Mouse (Mus musculus): ENCODE data around the gene Pprc1. TPM values are rescaled to one million over a fixed set of nuclear protein-coding genes. Genes with fewer than 3 reads are reported as not detected.
A peak's percentile ranks its signal among the peaks of the same experiment; 100 is the strongest.

The Pprc1 gene
- 28.5 and 30.8 TPM in 2 replicates for polyA plus RNA-seq (2016; fragmentation: Nextera tagmentation; extraction: Ambion mirVana)

DNA sequence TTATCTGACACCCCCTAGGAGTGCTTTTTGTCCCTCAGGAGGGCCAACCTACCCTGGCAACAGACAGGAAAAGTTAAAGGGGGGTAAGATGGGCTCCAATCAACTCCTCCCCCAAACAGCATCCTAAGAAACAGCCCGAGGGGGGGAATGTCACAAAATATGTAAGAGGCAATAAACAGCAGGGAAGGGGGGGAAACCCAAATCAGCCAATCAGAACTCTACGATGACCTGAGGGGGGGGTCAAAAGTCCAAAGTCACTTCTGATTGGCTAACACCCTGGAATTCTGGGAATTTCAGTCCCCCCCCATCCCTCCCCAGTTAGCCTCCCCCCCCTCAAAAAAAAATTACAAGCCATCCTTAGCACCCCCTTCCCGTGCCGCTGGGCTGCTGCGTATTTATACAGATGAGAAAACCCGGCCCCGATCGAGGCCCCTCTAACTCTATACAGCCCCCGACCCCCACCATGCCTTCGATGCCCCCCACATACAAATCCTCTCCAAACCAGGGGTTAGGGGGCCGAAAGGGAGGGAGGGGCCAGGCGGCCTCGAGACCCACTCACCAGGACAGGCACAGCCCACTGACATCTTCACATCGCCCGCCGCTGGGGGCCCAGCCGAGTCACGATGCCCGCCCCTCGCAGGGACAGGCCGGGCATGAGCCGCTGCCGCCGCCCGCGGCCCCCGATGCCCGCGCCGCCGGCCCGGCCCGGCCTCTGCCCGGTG lies at the start of gene Pprc1:
Gene Pprc1, plus strand, starts transcription at position 616 of the 722 bp plus-strand sequence.
- Histone ChIP-seq H3K4me1 (peaks cover 56% of the 10 kb centered on the region), H3K4me2 (replicated peaks) (peak within 1 kb of the TSS; percentile 84), H3K4me3 (peak within 1 kb of the TSS; percentile 90), H3K27ac (peak within 1 kb of the TSS; percentile 99), H3K27me3 (no peaks in the 10 kb centered on the region), H3K36me3 (no peaks in the 10 kb centered on the region), H3K9me3 (replicated peaks) (no peaks in the 10 kb centered on the region), H3K9ac (peak within 1 kb of the TSS; percentile 99)
- WGBS: 0% methylated on average over 33 of the region's 34 CpGs
- no peak for ATAC-seq (ENCODE audit: low FRiP score)

DNA sequence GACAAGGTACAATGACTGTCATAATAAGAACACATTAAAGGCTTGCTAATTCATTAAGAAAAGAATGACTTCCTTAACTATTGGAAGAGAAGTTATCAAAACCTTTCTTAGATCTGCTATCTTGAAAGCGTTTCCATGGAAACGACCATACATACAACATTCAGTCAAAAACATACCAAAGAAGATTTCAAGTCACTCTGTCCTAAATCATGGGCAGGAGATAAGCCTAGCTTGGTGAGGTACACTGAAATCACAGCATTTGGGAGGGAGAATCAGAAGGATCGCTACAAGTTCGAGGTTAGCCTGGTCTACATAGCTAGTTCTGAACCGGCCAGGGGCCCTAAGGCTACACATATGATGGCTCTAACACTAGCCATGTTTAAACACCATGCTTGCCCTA lies 47.3 kb upstream of the Pprc1 start:
- WGBS: 70% methylated on average over 5 of the region's 5 CpGs
- Histone ChIP-seq H3K4me3 (peak overlapping the region; percentile 88), H3K4me2 (replicated peaks) (peak overlapping the region; percentile 73), H3K9me3 (replicated peaks) (peaks cover 11% of the 10 kb centered on the region; the same call in 1 of the 2 replicates), H3K9ac (peak overlapping the region; percentile 80; the same call in 1 of the 2 replicates), H3K4me1 (peaks cover 3% of the 10 kb centered on the region; the same call in 1 of the 2 replicates), H3K27me3 (peaks cover 4% of the 10 kb centered on the region; the same call in 1 of the 2 replicates), H3K27ac (peak overlapping the region; percentile 96; the same call in 1 of the 2 replicates), H3K36me3 (peaks cover 4% of the 10 kb centered on the region; the same call in 1 of the 2 replicates)
- no peak for ATAC-seq (ENCODE audit: low FRiP score)

DNA sequence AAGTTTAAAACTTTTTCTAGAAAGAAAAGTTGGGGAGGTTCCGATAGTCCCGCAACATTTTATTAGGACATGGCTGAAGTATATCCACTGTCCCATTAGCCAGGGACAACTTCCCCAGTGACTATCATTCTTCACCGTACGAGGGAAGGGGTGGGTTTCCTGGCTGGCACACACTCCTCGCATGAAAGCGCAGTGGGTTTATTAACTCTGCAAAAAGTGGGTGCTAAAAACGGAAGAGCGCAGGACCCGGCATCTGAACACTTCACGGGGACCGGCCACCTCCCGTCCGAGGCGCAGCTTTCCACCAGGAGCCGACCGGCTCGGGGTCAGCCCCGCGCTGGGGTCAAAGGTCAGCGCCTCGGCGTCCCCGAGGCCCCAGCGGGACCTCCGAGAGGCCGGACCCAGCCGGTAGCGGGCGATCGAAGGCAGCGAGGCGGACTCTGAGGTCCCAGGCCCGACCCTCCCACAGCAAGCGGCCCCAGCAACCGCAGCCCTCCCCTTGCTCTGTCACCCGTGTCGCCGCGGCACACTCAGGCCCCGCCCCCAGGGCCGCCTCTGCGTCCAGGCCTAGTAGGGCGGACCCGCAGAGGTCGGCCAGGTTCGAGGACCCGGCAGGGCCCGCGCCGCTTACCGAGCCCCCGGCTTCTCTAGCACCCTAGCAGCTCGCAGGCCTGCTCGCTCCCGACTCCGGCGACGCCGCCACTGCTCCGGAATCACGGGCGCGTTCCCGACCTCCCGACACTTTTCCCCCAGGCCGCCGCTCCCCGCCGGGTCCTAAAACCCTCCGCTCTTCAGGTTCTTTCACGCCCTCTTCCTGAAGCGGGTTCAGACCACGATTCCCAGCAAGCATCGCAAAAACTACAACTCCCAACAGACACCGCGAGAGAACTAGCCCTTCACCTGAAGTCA lies 46.6 kb upstream of the Pprc1 start, which contains the start of gene Armh3:
Gene Armh3, minus strand, starts transcription at position 704 of the 909 bp plus-strand sequence.
- WGBS: 2% methylated on average over 67 of the region's 76 CpGs
- Histone ChIP-seq H3K9ac (peak within 1 kb of the TSS; percentile 80), H3K4me3 (peak within 1 kb of the TSS; percentile 88), H3K27me3 (peaks cover 6% of the 10 kb centered on the region), H3K27ac (peak within 1 kb of the TSS; percentile 96), H3K4me1 (peaks cover 5% of the 10 kb centered on the region), H3K4me2 (replicated peaks) (peak within 1 kb of the TSS; percentile 73), H3K9me3 (replicated peaks) (peaks cover 11% of the 10 kb centered on the region; the same call in 1 of the 2 replicates), H3K36me3 (peaks cover 4% of the 10 kb centered on the region; the same call in 1 of the 2 replicates)
- ATAC-seq (ENCODE audit: low FRiP score): peak; percentile 94

DNA sequence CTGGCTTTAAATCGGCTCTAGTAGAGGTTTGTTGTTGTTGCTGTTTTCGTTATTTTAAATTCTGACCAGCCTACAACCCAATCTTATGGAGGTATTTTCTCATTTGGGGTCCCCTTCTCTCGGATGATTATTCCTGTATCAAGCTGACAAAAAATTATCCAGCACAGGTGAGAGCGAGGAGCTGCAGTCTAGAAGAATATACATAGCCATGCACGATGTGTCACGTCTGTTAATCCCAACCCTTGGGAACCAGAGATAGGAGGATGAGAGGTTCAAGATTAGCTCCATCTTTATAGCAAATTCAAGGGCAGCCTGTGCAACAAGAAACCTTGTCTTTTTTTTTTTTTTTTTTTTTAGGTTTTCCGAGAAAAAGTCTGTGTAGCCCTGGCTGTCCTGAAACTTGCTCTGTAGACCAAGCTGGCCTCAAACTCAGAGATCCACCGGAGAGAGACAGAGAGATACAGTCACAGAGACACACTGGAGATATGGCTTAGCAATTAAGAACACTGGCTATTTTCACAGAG lies 45.9 kb upstream of the Pprc1 start:
- peaks cover 11% of the 10 kb centered on the region; the same call in 1 of the 2 replicates for H3K9me3 ChIP-seq (replicated peaks)
- H3K27ac ChIP-seq: peak overlapping the region; percentile 96; the same call in 1 of the 2 replicates
- no peak; the same call in 1 of the 2 replicates for ATAC-seq (ENCODE audit: low FRiP score)
- H3K9ac ChIP-seq: no peak overlapping the region; the same call in 1 of the 2 replicates
- H3K4me1 ChIP-seq: peaks cover 12% of the 10 kb centered on the region
- WGBS: 15% methylated on average over 8 of the region's 8 CpGs
- H3K27me3 ChIP-seq: peaks cover 12% of the 10 kb centered on the region
- H3K4me2 ChIP-seq (replicated peaks): peak overlapping the region; percentile 73
- H3K4me3 ChIP-seq: peak overlapping the region; percentile 88
- peaks cover 4% of the 10 kb centered on the region; the same call in 1 of the 2 replicates for H3K36me3 ChIP-seq

DNA sequence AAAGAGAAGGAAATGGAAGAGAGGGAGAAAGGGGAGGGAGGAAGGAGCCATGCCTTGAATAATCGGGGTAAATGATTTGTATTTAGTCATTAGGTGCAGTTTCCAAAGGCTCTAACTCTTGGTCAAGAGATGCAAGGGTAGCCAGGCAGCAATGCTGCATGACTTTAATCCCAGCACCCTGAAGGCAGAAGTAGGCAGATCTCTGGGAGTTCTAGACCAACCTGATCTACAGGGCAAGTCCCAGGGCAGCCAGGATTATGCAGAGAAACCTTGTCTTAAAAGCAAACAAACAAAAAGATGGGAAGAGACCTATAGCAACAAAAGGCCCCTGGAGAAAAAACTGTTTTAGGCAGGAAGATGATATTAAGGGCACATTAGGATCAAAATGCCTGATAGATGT lies 45.3 kb upstream of the Pprc1 start:
- no peak for ATAC-seq (ENCODE audit: low FRiP score)
- WGBS: 65% methylated on average over 1 of the region's 1 CpGs
- Histone ChIP-seq H3K4me1 (peaks cover 18% of the 10 kb centered on the region), H3K27me3 (peaks cover 18% of the 10 kb centered on the region), H3K36me3 (peaks cover 4% of the 10 kb centered on the region; the same call in 1 of the 2 replicates), H3K9ac (no peak overlapping the region), H3K4me2 (replicated peaks) (no peak overlapping the region), H3K9me3 (replicated peaks) (peaks cover 6% of the 10 kb centered on the region; the same call in 1 of the 2 replicates), H3K27ac (no peak overlapping the region), H3K4me3 (no peak overlapping the region)

GRCm38 (mm10) chr19:46002279-46002678 lies 42.4 kb upstream of the Pprc1 start:
- no peak overlapping the region for H3K4me3 ChIP-seq
- peaks cover 21% of the 10 kb centered on the region for H3K27me3 ChIP-seq
- no peak overlapping the region for H3K27ac ChIP-seq
- no peaks in the 10 kb centered on the region for H3K9me3 ChIP-seq (replicated peaks)
- H3K36me3 ChIP-seq: no peaks in the 10 kb centered on the region
- ATAC-seq (ENCODE audit: low FRiP score): no peak
- H3K4me1 ChIP-seq: peaks cover 23% of the 10 kb centered on the region
- H3K9ac ChIP-seq: no peak overlapping the region
- 85% methylated on average over 9 of the region's 9 CpGs for WGBS
- H3K4me2 ChIP-seq (replicated peaks): no peak overlapping the region

GRCm38 (mm10) chr19:46003371-46004226 lies 41.1 kb upstream of the Pprc1 start, which contains the start of gene Hps6:
Gene Hps6 (plus strand): TSS chr19:46003508.
- Histone ChIP-seq H3K36me3 (no peaks in the 10 kb centered on the region), H3K27me3 (peaks cover 21% of the 10 kb centered on the region), H3K4me1 (peaks cover 19% of the 10 kb centered on the region), H3K4me2 (replicated peaks) (peak within 1 kb of the TSS; percentile 99), H3K4me3 (peak within 1 kb of the TSS; percentile 54), H3K27ac (no peak within 1 kb of the TSS), H3K9me3 (replicated peaks) (no peaks in the 10 kb centered on the region), H3K9ac (peak within 1 kb of the TSS; percentile 75)
- 2% methylated on average over 70 of the region's 70 CpGs for WGBS
- peak; percentile 63 for ATAC-seq (ENCODE audit: low FRiP score)

DNA sequence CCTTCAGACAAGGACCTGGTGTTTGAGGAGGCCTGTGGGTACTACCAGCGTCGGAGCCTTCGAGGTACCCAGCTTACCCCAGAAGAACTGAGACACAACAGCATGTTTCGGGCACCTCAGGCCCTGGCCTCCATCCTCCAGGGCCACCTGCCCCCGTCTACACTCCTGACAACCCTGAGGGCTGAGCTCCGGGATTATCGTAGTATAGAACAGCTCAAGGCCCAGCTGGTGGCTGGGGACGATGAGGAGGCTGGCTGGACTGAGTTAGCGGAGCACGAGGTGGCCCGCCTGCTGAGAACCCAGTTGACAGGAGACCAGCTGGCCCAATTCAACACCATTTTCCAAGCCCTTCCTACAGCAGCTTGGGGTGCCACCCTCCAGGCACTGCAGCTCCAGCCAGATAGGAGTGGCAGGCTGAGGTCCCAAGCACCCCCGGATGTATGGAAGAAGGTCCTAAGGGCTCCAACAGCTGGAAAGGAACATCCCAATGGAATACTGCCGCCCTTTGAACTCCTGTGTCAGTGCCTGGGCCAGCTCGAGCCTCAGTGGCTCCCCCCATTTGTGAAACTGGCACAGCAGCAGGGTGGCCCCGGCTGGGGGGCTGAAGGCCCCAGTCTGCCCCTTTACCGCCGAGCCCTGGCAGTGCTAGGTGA lies 39.7 kb upstream of the Pprc1 start:
- WGBS: 65% methylated on average over 17 of the region's 17 CpGs
- peaks cover 21% of the 10 kb centered on the region for H3K27me3 ChIP-seq
- no peaks in the 10 kb centered on the region for H3K9me3 ChIP-seq (replicated peaks)
- ATAC-seq (ENCODE audit: low FRiP score): no peak
- no peak overlapping the region for H3K4me3 ChIP-seq
- peaks cover 19% of the 10 kb centered on the region for H3K4me1 ChIP-seq
- no peaks in the 10 kb centered on the region for H3K36me3 ChIP-seq
- H3K4me2 ChIP-seq (replicated peaks): no peak overlapping the region
- H3K27ac ChIP-seq: no peak overlapping the region
- H3K9ac ChIP-seq: no peak overlapping the region

DNA sequence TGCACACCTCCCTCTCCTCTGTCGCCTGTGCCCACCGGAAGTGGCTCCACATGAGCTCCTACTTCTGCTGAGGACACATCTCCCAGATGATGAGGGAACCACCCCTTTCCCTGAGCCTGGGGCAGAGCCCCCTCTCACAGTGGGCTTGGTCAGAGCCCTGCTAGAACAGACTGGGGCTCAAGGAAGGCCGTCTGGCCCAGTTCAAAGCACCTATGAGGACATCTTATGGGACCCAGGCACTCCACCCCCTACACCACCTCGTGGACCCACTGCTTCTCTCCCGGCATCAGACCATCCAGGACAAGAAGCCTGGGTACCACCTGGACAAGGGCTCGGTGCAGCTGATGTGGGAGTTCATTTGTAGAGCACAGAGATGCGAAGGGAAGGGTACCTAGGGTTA lies 39.0 kb upstream of the Pprc1 start:
- Histone ChIP-seq H3K9ac (no peak overlapping the region), H3K4me2 (replicated peaks) (no peak overlapping the region), H3K27ac (no peak overlapping the region), H3K27me3 (peaks cover 21% of the 10 kb centered on the region), H3K9me3 (replicated peaks) (no peaks in the 10 kb centered on the region), H3K4me3 (no peak overlapping the region), H3K36me3 (no peaks in the 10 kb centered on the region), H3K4me1 (peaks cover 19% of the 10 kb centered on the region)
- WGBS: 85% methylated on average over 7 of the region's 7 CpGs
- ATAC-seq (ENCODE audit: low FRiP score): no peak

DNA sequence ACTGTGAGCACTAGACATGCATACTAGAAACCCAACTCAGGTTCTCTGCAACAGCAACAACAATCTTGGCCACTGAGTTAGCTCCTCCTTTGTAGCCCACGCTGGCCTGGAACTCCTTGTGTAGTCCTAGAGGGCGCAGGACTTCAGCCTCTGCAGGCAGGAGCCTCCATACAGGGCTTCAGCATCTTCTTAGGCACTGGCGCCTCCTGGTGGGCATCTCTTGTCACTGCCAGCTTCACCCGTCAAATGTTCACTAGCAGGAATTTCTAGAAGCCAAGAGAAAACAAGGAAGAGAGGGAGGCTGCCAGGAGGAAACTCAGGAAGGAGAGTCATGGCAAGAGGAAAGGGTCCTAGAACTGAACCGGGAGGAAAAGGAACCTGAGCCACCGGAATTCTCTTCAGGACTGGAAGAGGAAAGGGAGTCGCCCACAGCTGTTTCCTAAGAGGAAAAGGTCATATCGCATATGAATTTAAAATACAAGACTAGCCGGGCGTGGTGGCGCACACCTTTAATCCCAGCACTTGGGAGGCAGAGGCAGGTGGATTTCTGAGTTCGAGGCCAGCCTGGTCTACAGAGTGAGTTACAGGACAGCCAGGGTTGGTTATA lies 30.0 kb upstream of the Pprc1 start:
- Histone ChIP-seq H3K27ac (no peak overlapping the region), H3K27me3 (no peaks in the 10 kb centered on the region), H3K9ac (no peak overlapping the region), H3K4me2 (replicated peaks) (no peak overlapping the region), H3K4me3 (no peak overlapping the region), H3K4me1 (no peaks in the 10 kb centered on the region), H3K36me3 (no peaks in the 10 kb centered on the region), H3K9me3 (replicated peaks) (no peaks in the 10 kb centered on the region)
- WGBS: 40% methylated on average over 12 of the region's 12 CpGs
- ATAC-seq (ENCODE audit: low FRiP score): no peak
